Mouse (Mus musculus) heart, embryonic 16.5 days (tissue): ENCODE measurements around the gene Gm8909. TPM values are rescaled to one million over a fixed set of nuclear protein-coding genes. Genes with fewer than 3 reads are reported as not detected.
A peak's percentile ranks its signal among the peaks of the same experiment; 100 is the strongest.
"Not testable (repeated sequence)": the region's sequence is repeated elsewhere in the genome, so short reads cannot be mapped to it uniquely, and the experiment has no call there.

Experiments
- ATAC-seq: fragments of 200-750 bp; cut with Nextera tagmentation; replicated peaks from 2 replicates; pipeline ENCODE4 v1.8.0; 2017; ENCODE audit warnings: moderate number of reproducible peaks; ENCODE audit not compliant: insufficient read depth, low FRiP score; ENCODE audit errors: extremely low read depth
- H3K27ac ChIP-seq: fragments of 300-500 bp; sonication (generic); 2 replicates; pipeline ENCODE4 v1.5.1; 2014; ENCODE audit warnings: mild to moderate bottlenecking, low read length, control low read depth, moderate library complexity
- H3K27me3 ChIP-seq: fragments of 300-500 bp; sonication (generic); 2 replicates; pipeline ENCODE4 v1.6.1; 2014; ENCODE audit warnings: low read length, mixed read lengths; ENCODE audit not compliant: control insufficient read depth, insufficient read depth
- H3K36me3 ChIP-seq: fragments of 300-500 bp; sonication (generic); 2 replicates; pipeline ENCODE4 v1.6.1; 2014; ENCODE audit not compliant: control insufficient read depth, insufficient read depth
- H3K4me1 ChIP-seq: fragments of 300-500 bp; sonication (generic); 2 replicates; pipeline ENCODE4 v1.6.1; 2014; ENCODE audit warnings: low read length, mixed read lengths; ENCODE audit not compliant: control insufficient read depth, insufficient read depth
- H3K4me2 ChIP-seq: fragments of 300-500 bp; sonication (generic); 2 replicates; pipeline ENCODE4 v1.6.1; 2014; ENCODE audit warnings: low read depth, mild to moderate bottlenecking, control low read depth, low read length
- H3K4me3 ChIP-seq: fragments of 300-500 bp; sonication (generic); 2 replicates; pipeline ENCODE4 v1.5.1; 2014; ENCODE audit warnings: mild to moderate bottlenecking, control low read depth, low read length
- H3K9ac ChIP-seq: fragments of 300-500 bp; sonication (generic); 2 replicates; pipeline ENCODE4 v1.6.1; 2014; ENCODE audit warnings: low read length, control low read depth
- H3K9me3 ChIP-seq: fragments of 300-500 bp; sonication (generic); replicated peaks from 2 replicates; pipeline ENCODE4 v1.6.1; 2016; ENCODE audit warnings: low read length; ENCODE audit not compliant: control insufficient read depth
- WGBS: fragments of 180-500 bp; shearing (Covaris S2); extraction: QIAGEN DNeasy Blood & Tissue Kit; methylation state at CpG from one replicate; pipeline ENCODE4 v1.1.7; 2014; 5-methylcytosine and 5-hydroxymethylcytosine counted together
- polyA plus RNA-seq: library from polyadenylated mRNA; unstranded; fragments of >200 nt; fragmentation: Nextera tagmentation; extraction: Ambion mirVana; gene quantifications from 2 replicates; pipeline ENCODE4 v1.2.1, GENCODE M21; 2015

Gene Gm8909
- polyA plus RNA-seq, 1 experiment from 2014 or later = 1.9 TPM

GRCm38 (mm10) chr17:36151200-36151599 lies 17.1 kb downstream of the Gm8909 start:
- not testable (repeated sequence) for H3K36me3 ChIP-seq, H3K4me3 ChIP-seq, H3K4me1 ChIP-seq, H3K27ac ChIP-seq, H3K4me2 ChIP-seq, ATAC-seq, H3K9me3 ChIP-seq, H3K9ac ChIP-seq
- H3K27me3 ChIP-seq = peaks cover 28% of the 10 kb centered on the region
- WGBS = 37% methylated on average over 4 of the region's 4 CpGs

GRCm38 (mm10) chr17:36148468-36148867 lies 19.9 kb downstream of the Gm8909 start:
- peaks cover 30% of the 10 kb centered on the region for H3K27me3 ChIP-seq
- 75% methylated on average over 5 of the region's 5 CpGs for WGBS

GRCm38 (mm10) chr17:36146937-36147336 lies 21.4 kb downstream of the Gm8909 start:
- H3K36me3 ChIP-seq, H3K9me3 ChIP-seq, H3K27ac ChIP-seq, H3K4me2 ChIP-seq, H3K9ac ChIP-seq, H3K4me3 ChIP-seq, ATAC-seq, H3K4me1 ChIP-seq: not testable (repeated sequence)
- WGBS = 85% methylated on average over 1 of the region's 1 CpGs
- H3K27me3 ChIP-seq = peaks cover 31% of the 10 kb centered on the region

More at GRCm38 (mm10) chr17:36148468-36148867, 19.9 kb downstream of the Gm8909 start:
- H3K4me1 ChIP-seq, H3K9me3 ChIP-seq, H3K4me3 ChIP-seq, H3K36me3 ChIP-seq, H3K4me2 ChIP-seq, ATAC-seq, H3K27ac ChIP-seq, H3K9ac ChIP-seq: not testable (repeated sequence)

GRCm38 (mm10) chr17:36145861-36146156 lies 22.5 kb downstream of the Gm8909 start:
- not testable (repeated sequence) for ATAC-seq

GRCm38 (mm10) chr17:36145111-36145860 lies 23.1 kb downstream of the Gm8909 start:
- H3K9me3 ChIP-seq = no peaks in the 10 kb centered on the region
- H3K4me3 ChIP-seq = peak overlapping the region; percentile 61
- H3K27ac ChIP-seq = no peak overlapping the region
- peak overlapping the region; percentile 86 for H3K4me2 ChIP-seq
- H3K4me1 ChIP-seq = peaks cover 4% of the 10 kb centered on the region; the same call in 1 of the 2 replicates
- peak overlapping the region; percentile 54 for H3K9ac ChIP-seq
- WGBS = 1% methylated on average over 74 of the region's 78 CpGs
- peaks cover 31% of the 10 kb centered on the region for H3K27me3 ChIP-seq
- ATAC-seq = no peak; the same call in 1 of the 2 replicates
- H3K36me3 ChIP-seq = no peaks in the 10 kb centered on the region

More at GRCm38 (mm10) chr17:36145861-36146156, 22.5 kb downstream of the Gm8909 start:
- H3K4me1 ChIP-seq, H3K9ac ChIP-seq, H3K27ac ChIP-seq, H3K9me3 ChIP-seq, H3K36me3 ChIP-seq: not testable (repeated sequence)
- H3K4me2 ChIP-seq = peak overlapping the region; percentile 86
- 5% methylated on average over 10 of the region's 13 CpGs for WGBS
- peak overlapping the region; percentile 61 for H3K4me3 ChIP-seq
- H3K27me3 ChIP-seq = peaks cover 31% of the 10 kb centered on the region

- not testable (repeated sequence) for H3K36me3 ChIP-seq, H3K4me3 ChIP-seq, H3K4me1 ChIP-seq, H3K9me3 ChIP-seq, H3K27ac ChIP-seq, H3K9ac ChIP-seq, H3K4me2 ChIP-seq, ATAC-seq
- peaks cover 14% of the 10 kb centered on the region for H3K27me3 ChIP-seq
- WGBS = 52% methylated on average over 1 of the region's 1 CpGs
Measured at GRCm38 (mm10) chr17:36136299-36136848, 32.0 kb downstream of the Gm8909 start.

- H3K9me3 ChIP-seq, ATAC-seq: not testable (repeated sequence)
- H3K27me3 ChIP-seq = peaks cover 14% of the 10 kb centered on the region
Measured at GRCm38 (mm10) chr17:36135421-36136231, 32.7 kb downstream of the Gm8909 start.

GRCm38 (mm10) chr17:36131516-36132265 lies 36.6 kb downstream of the Gm8909 start:
- 57% methylated on average over 5 of the region's 5 CpGs for WGBS
- Histone ChIP-seq H3K9ac (no peak overlapping the region), H3K27ac (no peak overlapping the region), H3K9me3 (no peaks in the 10 kb centered on the region), H3K4me3 (no peak overlapping the region), H3K27me3 (peaks cover 10% of the 10 kb centered on the region; the same call in 1 of the 2 replicates), H3K4me2 (no peak overlapping the region), H3K36me3 (no peaks in the 10 kb centered on the region), H3K4me1 (no peaks in the 10 kb centered on the region)
- ATAC-seq = 0 out of 2 replicates have a peak, but pooled peaks have one; percentile 39

More at GRCm38 (mm10) chr17:36135421-36136231, 32.7 kb downstream of the Gm8909 start:
- not testable (repeated sequence) for H3K4me2 ChIP-seq, H3K27ac ChIP-seq, H3K4me1 ChIP-seq, H3K4me3 ChIP-seq, H3K36me3 ChIP-seq, H3K9ac ChIP-seq
